Mouse (Mus musculus) heart, postnatal 0 days (tissue): ENCODE data around the gene Dnah2.

Experiments used
- CTCF ChIP-seq: IDR thresholded peaks from 2 replicates; pipeline ENCODE4 v1.5.1; 2016; ENCODE audit warnings: antibody characterized with exemption, control low read depth, low read depth
- EP300 ChIP-seq: IDR thresholded peaks from 2 replicates; pipeline ENCODE4 v1.6.1; 2016; ENCODE audit warnings: antibody characterized with exemption, low read depth

GRCm38 (mm10) chr11:69472687-69473086 lies 76.2 kb downstream of the Dnah2 start:
- no peak for TF ChIP-seq CTCF
- no peak for TF ChIP-seq EP300
